Mouse (Mus musculus) testis, adult 2 months (tissue): ENCODE measurements around the gene Cacna1c.

Source experiments
- CTCF ChIP-seq: fragments of 200-500 bp; IDR thresholded peaks from 2 replicates; pipeline ENCODE4 v1.5.1; 2012; ENCODE audit warnings: low read depth, mild to moderate bottlenecking, inconsistent platforms, low read length, moderate library complexity; ENCODE audit not compliant: control insufficient read depth, insufficient read depth, insufficient replicate concordance
- POLR2A ChIP-seq: fragments of 200-500 bp; IDR thresholded peaks from 2 replicates; pipeline ENCODE4 v1.6.1; 2012; ENCODE audit warnings: low read depth, mild to moderate bottlenecking, inconsistent platforms, low read length, moderate library complexity; ENCODE audit not compliant: control insufficient read depth

GRCm38 (mm10) chr6:119078912-119079311, 117.3 kb downstream of the Cacna1c start:
- TF ChIP-seq CTCF (no peak), POLR2A (no peak)
